Mouse (Mus musculus) left cerebral cortex, postnatal 25 days (tissue): ENCODE data around the gene Nfxl1. TPM values are rescaled to one million over a fixed set of nuclear protein-coding genes. Genes with fewer than 3 reads are reported as not detected.

Experiments
- DNase-seq, 2 experiments: peaks; one replicate each; pipeline ENCODE4 v3.0.0; 2022; ENCODE audit warnings: low spot score in 2 of 2, mixed read lengths in 1 of 2
- intact Hi-C: fragments of 180-260 bp; cut with DNase I; formaldehyde crosslinking; loops from one replicate; pipeline ENCODE4 v1.15.1; 2025
- total RNA-seq, 2 experiments: library from RNA; stranded (reverse); gene quantifications; 2 replicates each; pipeline ENCODE4 v1.2.3; 2021

Nfxl1 gene
- total RNA-seq, 2 experiments from 2014 or later = 16.0 to 18.0 TPM

GRCm38 (mm10) chr5:72503531-72504523 is 55.7 kb downstream of the Nfxl1 start, which contains the start of gene Corin:
Gene Corin (minus strand): TSS chr5:72504473.
- DNase-seq = no peak
- intact Hi-C loops = loop anchor here (2.0 kb wide), 1 partner anchor 153 kb away; no protein-coding TSS in a partner anchor

- intact Hi-C loops = no loop called here
- DNase-seq = no peak
Observed at GRCm38 (mm10) chr5:72502778-72503177, 56.7 kb downstream of the Nfxl1 start.

DNA sequence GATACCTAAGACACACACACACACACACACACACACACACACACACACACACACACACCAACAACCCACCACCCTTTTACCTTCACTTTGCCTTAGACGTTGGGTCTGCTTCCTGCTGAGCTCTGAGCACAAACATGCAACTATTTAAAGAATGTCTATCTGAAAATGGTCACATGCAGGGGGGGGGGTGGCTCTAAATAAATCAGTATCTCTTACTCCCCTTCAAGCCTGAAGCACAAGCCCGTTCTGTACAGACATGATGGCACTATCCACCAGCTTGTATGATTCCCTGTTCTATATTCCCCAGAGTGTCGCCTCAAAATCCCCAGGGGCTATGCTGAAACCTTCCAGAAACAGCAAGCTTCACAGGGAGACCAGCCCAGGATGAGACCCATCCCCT is 57.7 kb downstream of the Nfxl1 start:
- intact Hi-C loops = no loop called here
- DNase-seq = no peak

DNA sequence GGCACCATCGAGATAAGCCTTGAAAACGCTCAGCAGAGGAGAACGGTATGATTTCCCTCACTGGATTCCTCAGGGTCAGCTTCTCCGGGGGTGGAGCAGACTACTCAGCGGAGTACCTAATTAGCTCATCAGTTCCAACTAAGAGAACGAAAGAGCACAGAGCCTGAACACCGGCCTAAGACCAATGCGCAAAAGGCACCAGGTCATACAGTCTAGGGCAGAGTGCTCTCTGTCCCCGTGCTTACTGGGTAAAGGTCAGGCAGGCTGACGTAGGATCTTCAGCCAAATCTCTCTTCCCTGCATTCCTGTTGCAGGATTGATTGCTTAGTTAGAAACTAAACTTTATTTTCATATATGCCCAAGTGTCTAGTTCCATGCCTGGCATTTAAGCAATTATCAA is 61.2 kb downstream of the Nfxl1 start:
- intact Hi-C loops = no loop called here
- no peak for DNase-seq

DNA sequence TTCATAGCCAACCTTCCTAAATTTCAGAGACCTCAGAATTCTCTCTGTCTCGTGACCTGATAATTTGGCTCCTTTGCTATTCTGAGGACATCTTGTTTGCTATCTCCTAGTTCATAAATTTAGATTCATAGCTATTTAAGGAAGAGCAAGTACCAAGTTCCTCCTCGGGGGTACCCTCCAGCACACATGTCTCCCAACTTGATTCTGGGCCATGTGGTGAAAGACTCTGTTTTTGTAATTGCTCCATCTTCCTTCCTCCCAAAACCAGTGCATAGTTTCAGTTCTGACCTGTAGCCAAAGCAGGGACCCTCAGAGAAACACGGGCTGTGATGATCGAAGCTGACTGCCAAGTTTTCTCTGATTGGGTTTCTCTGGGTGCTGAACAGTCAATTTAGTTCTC is 62.7 kb downstream of the Nfxl1 start:
- intact Hi-C loops = no loop called here
- DNase-seq = no peak

DNA sequence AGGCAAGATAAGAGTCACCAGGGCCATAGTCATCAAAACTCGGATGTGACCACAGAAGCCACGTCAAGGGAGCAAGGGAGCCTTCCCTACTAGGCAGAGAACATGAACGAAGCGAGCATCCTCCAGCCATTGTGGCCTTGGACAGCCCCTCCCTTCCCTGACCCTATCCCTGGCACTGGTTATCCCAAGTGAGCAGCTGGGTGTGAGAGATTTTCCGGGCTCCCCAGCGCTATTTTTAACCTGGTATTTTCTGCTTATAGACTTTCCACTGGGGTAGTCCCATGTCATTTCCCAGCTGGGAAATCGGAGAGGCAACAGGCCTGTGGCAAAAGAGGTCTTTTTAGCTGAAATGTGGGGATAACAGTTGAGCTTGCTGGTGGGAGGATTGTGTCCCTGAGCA is 65.6 kb downstream of the Nfxl1 start:
- intact Hi-C loops = no loop called here
- no peak for DNase-seq

- intact Hi-C loops = no loop called here
Observed at GRCm38 (mm10) chr5:72491232-72491631, 68.3 kb downstream of the Nfxl1 start.

DNA sequence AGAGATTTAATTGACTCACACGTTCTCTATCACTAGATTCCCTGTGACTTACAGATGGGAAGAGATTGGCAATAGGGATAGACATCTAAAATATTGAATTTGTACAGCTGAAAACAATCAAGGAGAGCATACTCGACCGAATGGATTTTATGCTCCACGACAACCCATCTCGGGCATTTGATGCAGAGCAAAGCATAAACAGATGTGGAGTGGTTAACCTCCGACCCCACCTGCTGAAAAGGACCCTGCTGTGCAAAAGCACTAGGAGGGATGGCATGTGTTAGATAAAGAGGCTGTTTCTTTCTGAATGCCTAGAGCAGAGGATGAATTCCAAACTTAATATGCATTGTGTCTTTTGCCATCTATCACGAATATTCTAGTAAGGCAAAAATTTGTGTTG is 79.0 kb downstream of the Nfxl1 start:
- DNase-seq = no peak
- intact Hi-C loops = no loop called here

More at GRCm38 (mm10) chr5:72491232-72491631, 68.3 kb downstream of the Nfxl1 start:
- no peak for DNase-seq

GRCm38 (mm10) chr5:72472317-72473009 is 87.0 kb downstream of the Nfxl1 start:
- intact Hi-C loops = no loop called here
- no peak for DNase-seq

DNA sequence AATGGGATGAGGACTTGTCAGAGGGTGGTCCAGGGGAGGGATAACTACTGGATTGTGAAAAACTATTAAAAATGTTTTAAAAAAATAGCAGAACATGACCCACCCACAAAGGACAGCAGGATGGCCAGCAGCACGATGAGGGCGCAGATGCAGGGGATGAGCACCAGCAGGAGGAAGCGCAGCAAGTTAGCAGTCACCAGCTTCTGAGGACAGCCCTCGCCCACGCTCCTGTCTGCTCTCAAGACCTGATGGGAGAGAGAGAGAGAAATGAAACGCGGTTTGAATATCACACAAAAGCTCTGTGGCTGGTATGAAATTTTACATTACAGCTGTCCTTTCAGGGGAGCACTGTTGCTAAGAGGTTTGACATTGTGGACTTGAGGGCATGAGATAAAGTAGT is 87.7 kb downstream of the Nfxl1 start:
- intact Hi-C loops = no loop called here
- DNase-seq = peak; percentile 21 to 64

GRCm38 (mm10) chr5:72464932-72465331 is 94.6 kb downstream of the Nfxl1 start:
- intact Hi-C loops = no loop called here
- DNase-seq = no peak

Other genes starting within 250 kb of the Nfxl1 start
- gene Corin, start 55.2 kb downstream of the Nfxl1 start, total RNA-seq = under 1 TPM; 0.18 to 0.25 TPM
- gene Zar1, start 21.6 kb upstream of the Nfxl1 start, total RNA-seq = under 1 TPM; 0.27 to 0.64 TPM
- under 1 TPM in 1 of 2 experiments, not detected in 1; 0.39 TPM for gene Gm5868, start 27.9 kb upstream of the Nfxl1 start, total RNA-seq
- not detected for gene Cnga1, start 84.6 kb upstream of the Nfxl1 start, total RNA-seq
- not detected for gene Nipal1, start 88.1 kb upstream of the Nfxl1 start, total RNA-seq
- gene Txk, start 193.1 kb upstream of the Nfxl1 start, total RNA-seq = under 1 TPM; 0.11 to 0.64 TPM